Mouse (Mus musculus): ENCODE results near the gene Lrrc56. TPM values are rescaled to one million over a fixed set of nuclear protein-coding genes. Genes with fewer than 3 reads are reported as not detected.
"Not testable (repeated sequence)": the region's sequence is repeated elsewhere in the genome, so short reads cannot be mapped to it uniquely, and the experiment has no call there.

Lrrc56 gene
- polyA plus RNA-seq, 1 experiment from 2014 or later, result 12.6 TPM

DNA sequence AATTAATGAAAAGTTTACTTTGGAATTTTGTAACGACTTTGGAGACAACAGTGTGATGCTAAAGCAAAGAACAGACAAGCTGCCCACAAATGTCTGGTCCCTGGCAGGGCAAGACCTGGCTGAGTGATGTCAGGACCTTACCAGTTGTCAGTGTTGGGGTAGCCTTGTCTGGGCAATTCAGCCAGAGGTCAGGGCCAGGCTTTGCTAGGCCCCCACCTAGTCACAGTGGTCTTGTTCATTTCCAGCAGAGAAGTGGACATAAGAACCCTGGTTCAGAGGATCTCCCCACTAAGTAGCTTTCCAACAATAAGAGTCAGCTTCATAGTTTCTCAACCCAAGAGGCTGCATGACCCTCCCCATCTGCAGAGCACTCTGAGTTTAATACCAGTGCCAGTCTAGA lies 26.4 kb downstream of the Lrrc56 start:
- H3K9ac ChIP-seq, result no peak overlapping the region
- ATAC-seq, result no peak
- H3K9me3 ChIP-seq (replicated peaks), result no peaks in the 10 kb centered on the region
- peaks cover 12% of the 10 kb centered on the region for H3K36me3 ChIP-seq (ENCODE audit: poor library complexity, severe bottlenecking)
- H3K4me1 ChIP-seq, result peaks cover 35% of the 10 kb centered on the region
- no peaks in the 10 kb centered on the region for H3K27me3 ChIP-seq
- H3K27ac ChIP-seq, result no peak overlapping the region
- H3K4me2 ChIP-seq, result peak overlapping the region; percentile 79
- WGBS, result 85% methylated on average over 1 of the region's 1 CpGs
- no peak overlapping the region for H3K4me3 ChIP-seq

DNA sequence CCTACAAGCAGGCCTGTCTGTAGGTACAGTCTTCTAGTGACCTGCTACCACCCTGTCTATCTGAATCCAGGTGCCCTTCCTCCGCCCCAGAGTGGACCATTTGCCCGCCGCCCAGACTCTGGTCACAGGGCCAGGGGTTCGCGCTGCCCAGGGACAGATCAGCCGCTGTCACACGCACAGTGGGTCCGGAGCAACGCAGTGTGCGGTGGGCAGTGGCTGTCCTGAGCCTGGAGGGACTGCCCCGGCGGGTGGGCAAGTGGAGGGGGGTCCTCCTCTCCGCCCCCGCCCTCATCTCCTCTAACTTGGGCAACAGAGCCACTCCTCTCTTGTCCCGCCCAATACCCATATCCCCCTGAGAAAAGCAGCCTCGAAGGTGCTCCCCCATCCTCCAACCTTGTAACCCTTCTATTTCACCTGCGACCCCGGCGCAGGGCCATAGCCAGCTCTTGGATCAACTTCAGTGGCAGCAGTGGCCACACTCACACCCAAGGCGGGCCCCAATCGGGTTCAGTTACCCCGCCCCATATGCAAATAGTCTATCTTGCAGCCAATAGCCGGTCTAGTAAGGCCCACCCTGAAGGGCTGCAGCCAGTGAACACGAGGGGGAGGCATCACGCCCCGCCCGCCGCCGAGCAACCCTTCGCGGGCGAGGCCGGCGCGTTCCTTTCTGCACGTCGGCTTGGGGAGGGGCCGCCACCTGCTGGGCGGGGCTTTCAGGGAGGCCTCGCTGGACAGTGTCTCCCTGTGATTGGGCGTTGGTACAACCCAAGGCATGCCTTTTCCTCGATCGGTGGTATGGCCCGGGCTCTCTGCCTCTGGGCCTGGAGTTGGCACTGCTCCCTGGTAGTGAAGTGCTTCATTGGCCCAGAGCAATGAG lies 27.5 kb downstream of the Lrrc56 start:
- peak overlapping the region; percentile 79 for H3K4me2 ChIP-seq
- H3K27ac ChIP-seq, result peak overlapping the region; percentile 74
- peak overlapping the region; percentile 68 for H3K9ac ChIP-seq
- no peaks in the 10 kb centered on the region for H3K27me3 ChIP-seq
- 1% methylated on average over 43 of the region's 44 CpGs for WGBS
- no peaks in the 10 kb centered on the region for H3K9me3 ChIP-seq (replicated peaks)
- H3K4me1 ChIP-seq, result peaks cover 29% of the 10 kb centered on the region
- peaks cover 12% of the 10 kb centered on the region for H3K36me3 ChIP-seq (ENCODE audit: poor library complexity, severe bottlenecking)
- ATAC-seq, result peak; percentile 97
- H3K4me3 ChIP-seq, result peak overlapping the region; percentile 43

DNA sequence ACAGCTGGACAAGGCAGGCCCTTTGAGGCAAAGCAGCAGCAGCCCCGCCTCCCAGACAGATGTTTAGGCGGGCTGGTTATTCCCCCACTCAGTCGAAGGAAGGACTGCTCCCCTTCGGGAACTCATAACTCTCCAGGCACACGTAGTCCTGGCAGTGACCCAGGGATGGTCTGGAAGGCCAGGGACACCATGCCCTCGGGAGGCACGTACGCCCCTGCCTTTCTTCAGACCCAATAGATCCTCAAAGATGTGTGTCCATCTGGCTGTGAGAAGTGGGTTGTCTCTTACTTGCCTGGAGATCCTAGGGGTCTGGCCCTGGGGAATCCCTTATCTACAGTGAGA lies 28.1 kb downstream of the Lrrc56 start:
- Histone ChIP-seq H3K4me2 (peak overlapping the region; percentile 79), H3K27me3 (no peaks in the 10 kb centered on the region), H3K9me3 (replicated peaks) (no peaks in the 10 kb centered on the region), H3K4me3 (peak overlapping the region; percentile 43), H3K27ac (peak overlapping the region; percentile 74), H3K9ac (peak overlapping the region; percentile 51), H3K36me3 (ENCODE audit: poor library complexity, severe bottlenecking) (peaks cover 12% of the 10 kb centered on the region), H3K4me1 (peaks cover 25% of the 10 kb centered on the region)
- WGBS, result 11% methylated on average over 8 of the region's 8 CpGs
- ATAC-seq, result no peak

DNA sequence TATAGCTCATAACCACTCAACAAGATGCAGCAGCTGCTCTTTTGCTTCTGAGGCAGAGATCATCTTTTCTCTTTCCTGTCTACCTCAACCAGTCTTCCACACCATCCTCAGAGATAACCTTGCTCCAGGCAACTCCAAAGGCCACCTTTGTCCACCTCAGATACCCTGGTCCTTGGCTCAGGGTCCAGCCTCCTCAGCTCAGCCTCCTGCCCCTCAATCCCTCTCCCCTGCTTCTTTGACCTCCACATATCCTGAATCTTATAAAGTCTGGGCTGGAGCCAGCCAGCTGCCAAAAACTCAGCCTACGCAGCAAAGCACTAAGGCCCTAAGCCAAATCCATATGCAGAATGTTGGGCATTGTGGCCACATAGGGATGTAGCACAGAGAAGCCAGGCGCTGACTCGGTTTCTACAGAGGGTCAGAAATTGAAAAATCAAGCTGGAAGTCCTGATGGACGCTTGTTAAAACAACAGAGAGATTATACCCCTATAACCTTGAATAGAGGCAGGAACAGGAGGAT lies 28.8 kb downstream of the Lrrc56 start:
- ATAC-seq, result no peak
- H3K4me3 ChIP-seq, result no peak overlapping the region
- no peaks in the 10 kb centered on the region for H3K27me3 ChIP-seq
- peaks cover 7% of the 10 kb centered on the region for H3K36me3 ChIP-seq (ENCODE audit: poor library complexity, severe bottlenecking)
- 92% methylated on average over 4 of the region's 4 CpGs for WGBS
- no peaks in the 10 kb centered on the region for H3K9me3 ChIP-seq (replicated peaks)
- peaks cover 25% of the 10 kb centered on the region for H3K4me1 ChIP-seq
- 0 out of 2 replicates have a peak overlapping the region, but pooled peaks have one; percentile 51 for H3K9ac ChIP-seq
- H3K4me2 ChIP-seq, result peak overlapping the region; percentile 79; the same call in 1 of the 2 replicates
- H3K27ac ChIP-seq, result peak overlapping the region; percentile 74

DNA sequence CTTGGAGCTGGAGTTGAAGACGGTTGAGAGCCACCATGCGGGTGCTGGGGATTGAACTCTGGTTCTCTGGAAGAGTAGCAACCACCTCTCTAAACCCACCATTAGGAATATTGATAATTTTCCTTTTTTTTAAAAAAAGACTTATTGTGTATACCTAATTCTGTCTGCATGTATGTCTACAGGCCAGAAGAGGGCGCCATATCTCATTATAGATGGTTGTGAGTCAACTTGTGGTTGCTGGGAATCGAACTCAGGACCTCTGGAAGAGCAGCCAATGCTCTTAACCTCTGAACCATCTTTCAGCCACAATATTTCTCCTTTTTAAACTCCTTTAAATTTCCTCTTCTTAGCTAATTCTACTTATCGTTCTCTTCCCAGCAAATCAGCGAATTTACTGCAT lies 32.6 kb downstream of the Lrrc56 start:
- H3K9ac ChIP-seq, result no peak overlapping the region
- no peaks in the 10 kb centered on the region for H3K27me3 ChIP-seq
- no peaks in the 10 kb centered on the region for H3K9me3 ChIP-seq (replicated peaks)
- H3K4me3 ChIP-seq, result no peak overlapping the region
- 84% methylated on average over 6 of the region's 6 CpGs for WGBS
- no peak overlapping the region for H3K27ac ChIP-seq
- H3K36me3 ChIP-seq (ENCODE audit: poor library complexity, severe bottlenecking), result peaks cover 12% of the 10 kb centered on the region
- H3K4me2 ChIP-seq, result no peak overlapping the region
- no peak for ATAC-seq
- H3K4me1 ChIP-seq, result peaks cover 32% of the 10 kb centered on the region

DNA sequence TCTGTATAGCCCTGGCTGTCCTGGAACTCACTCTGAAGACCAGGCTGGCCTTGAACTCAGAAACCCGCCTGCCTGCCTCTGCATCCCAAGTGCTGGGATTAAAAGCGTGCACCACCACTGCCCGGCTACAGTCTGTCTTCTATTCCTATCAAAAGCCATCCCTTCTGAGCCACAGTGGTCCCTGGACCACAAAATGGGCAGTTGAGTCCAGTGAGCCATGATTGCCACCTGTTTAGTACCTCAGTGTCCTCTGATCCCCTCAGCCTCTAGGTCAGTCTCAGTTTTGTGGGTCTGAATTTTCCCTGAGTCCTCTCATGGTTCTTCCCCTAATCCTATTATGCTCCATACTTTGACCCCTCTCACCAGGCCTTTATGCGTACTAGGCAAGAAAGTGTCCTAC lies 33.8 kb downstream of the Lrrc56 start:
- ATAC-seq, result no peak
- no peak overlapping the region; the same call in 1 of the 2 replicates for H3K9ac ChIP-seq
- peaks cover 23% of the 10 kb centered on the region for H3K4me1 ChIP-seq
- H3K4me3 ChIP-seq, result peak overlapping the region; percentile 100
- H3K27ac ChIP-seq, result peak overlapping the region; percentile 93; the same call in 1 of the 2 replicates
- 77% methylated on average over 4 of the region's 4 CpGs for WGBS
- peak overlapping the region; percentile 99; the same call in 1 of the 2 replicates for H3K4me2 ChIP-seq
- H3K9me3 ChIP-seq (replicated peaks), result no peaks in the 10 kb centered on the region
- H3K27me3 ChIP-seq, result no peaks in the 10 kb centered on the region
- peaks cover 24% of the 10 kb centered on the region for H3K36me3 ChIP-seq (ENCODE audit: poor library complexity, severe bottlenecking)

DNA sequence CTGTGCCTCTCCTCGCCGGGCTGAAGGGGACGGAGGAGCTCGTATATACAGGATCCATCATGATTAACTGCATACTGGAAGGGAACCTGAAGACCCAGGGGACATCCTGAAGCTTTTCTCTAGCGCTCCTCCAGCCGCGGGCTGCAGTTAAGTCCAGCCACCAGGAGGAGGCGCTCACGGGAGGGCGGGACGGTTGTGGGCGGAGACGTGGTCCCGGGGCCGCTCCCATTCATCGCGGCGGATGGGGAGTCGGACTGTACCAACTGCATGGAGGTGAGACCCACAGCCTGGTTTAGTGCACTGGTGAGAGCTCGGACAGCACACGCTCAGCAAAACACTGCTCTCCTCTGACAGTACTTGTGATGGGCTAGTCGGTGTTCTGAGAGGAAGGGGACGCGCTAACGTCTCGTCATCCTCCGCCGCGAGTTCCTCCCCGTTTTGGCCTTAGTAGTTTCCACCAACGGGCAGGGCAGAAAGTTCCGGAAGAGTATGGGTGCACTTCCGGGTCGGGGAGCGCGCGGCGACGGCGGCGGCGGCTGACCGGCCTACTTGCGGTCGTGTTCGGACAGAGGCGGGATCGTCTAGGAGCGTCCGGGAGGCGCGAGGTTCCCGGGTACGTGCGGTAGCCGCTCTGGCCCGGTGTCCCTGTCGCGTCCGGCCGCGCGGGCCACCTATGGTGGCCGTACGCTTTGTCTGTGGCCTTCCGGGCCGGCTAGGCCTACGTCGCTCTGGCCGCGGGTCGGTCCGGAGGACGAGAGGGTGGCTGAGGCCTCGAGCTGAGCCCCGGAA lies 34.5 kb downstream of the Lrrc56 start, which contains the start of gene Phrf1:
Gene Phrf1, plus strand, starts transcription at position 506 of the 789 bp plus-strand sequence.
- Histone ChIP-seq H3K9me3 (replicated peaks) (no peaks in the 10 kb centered on the region), H3K27ac (peak within 1 kb of the TSS; percentile 93), H3K4me2 (peak within 1 kb of the TSS; percentile 99), H3K9ac (peak within 1 kb of the TSS; percentile 98), H3K27me3 (no peaks in the 10 kb centered on the region), H3K4me3 (peak within 1 kb of the TSS; percentile 100), H3K4me1 (peaks cover 23% of the 10 kb centered on the region), H3K36me3 (ENCODE audit: poor library complexity, severe bottlenecking) (peaks cover 31% of the 10 kb centered on the region)
- ATAC-seq, result peak; percentile 94
- WGBS, result under 1% methylated on average over 76 of the region's 76 CpGs

DNA sequence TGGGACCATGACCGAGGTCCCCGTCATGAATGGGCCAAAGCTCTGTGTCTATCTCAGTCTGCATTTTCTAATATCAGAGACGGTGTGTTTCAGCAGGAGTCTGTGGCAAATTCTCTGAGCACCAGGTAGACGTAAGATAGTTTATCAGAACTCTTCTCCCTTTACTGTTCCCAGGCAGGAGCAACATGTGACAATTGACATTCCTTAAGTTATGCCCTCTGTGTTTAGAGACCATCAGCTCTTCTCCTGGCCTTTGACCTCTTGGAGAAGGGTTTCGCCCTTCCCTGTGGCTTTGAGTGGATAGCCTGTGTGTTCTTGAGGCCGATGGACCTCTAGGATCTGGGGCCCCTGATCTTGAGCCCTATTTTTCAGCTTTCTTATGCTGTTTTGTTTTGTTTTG lies 35.7 kb downstream of the Lrrc56 start:
- Histone ChIP-seq H3K27ac (no peak overlapping the region), H3K4me2 (peak overlapping the region; percentile 99), H3K9ac (peak overlapping the region; percentile 98), H3K27me3 (no peaks in the 10 kb centered on the region), H3K4me3 (peak overlapping the region; percentile 100), H3K4me1 (peaks cover 23% of the 10 kb centered on the region), H3K9me3 (replicated peaks) (no peaks in the 10 kb centered on the region), H3K36me3 (ENCODE audit: poor library complexity, severe bottlenecking) (peaks cover 44% of the 10 kb centered on the region)
- ATAC-seq, result no peak
- WGBS, result 65% methylated on average over 6 of the region's 6 CpGs

DNA sequence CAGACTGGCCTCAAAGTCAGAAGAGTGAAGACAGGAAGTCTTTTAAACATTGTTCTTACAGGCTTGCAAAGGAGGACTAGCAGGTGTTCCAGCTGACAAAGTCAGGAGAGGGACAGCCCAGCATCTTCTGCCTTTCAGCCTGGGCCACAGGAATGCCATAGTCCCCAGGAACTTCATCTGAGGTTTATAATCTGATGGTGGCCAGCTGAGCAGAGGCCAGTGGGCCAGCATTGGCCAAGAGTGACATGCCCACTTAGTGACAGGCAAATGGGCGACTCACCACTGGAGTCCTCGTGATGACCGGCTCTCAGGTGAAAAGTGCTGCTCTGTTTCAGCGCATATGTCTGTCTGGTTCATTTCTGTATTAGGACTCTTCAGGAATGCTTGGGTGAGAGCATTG lies 36.6 kb downstream of the Lrrc56 start:
- Histone ChIP-seq H3K9ac (no peak overlapping the region), H3K4me2 (peak overlapping the region; percentile 99), H3K9me3 (replicated peaks) (no peaks in the 10 kb centered on the region), H3K27ac (no peak overlapping the region), H3K4me1 (peaks cover 23% of the 10 kb centered on the region), H3K4me3 (peak overlapping the region; percentile 100; the same call in 1 of the 2 replicates), H3K27me3 (no peaks in the 10 kb centered on the region), H3K36me3 (ENCODE audit: poor library complexity, severe bottlenecking) (peaks cover 52% of the 10 kb centered on the region)
- no peak for ATAC-seq
- WGBS, result 92% methylated on average over 4 of the region's 4 CpGs

DNA sequence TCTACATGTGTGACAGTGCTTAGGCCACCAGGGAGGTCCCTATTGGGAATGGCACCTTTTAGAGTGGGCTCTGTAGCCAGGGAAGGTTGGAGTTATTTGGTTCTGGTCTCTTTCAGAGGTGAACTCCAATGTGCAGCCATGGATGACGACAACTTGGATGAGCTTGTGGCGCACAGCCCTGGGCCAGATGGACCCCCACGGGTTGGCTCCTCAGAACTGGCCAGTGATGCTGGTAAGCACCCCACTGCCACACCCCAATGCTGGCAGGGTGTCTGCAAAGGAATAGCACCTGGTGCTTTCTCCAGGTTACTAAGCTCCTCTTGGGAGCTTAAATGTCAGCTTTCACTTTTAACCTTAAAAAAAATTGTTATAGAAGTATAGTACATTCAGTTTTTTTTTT lies 37.2 kb downstream of the Lrrc56 start:
- Histone ChIP-seq H3K9me3 (replicated peaks) (no peaks in the 10 kb centered on the region), H3K36me3 (ENCODE audit: poor library complexity, severe bottlenecking) (peaks cover 58% of the 10 kb centered on the region), H3K27ac (no peak overlapping the region), H3K4me2 (no peak overlapping the region), H3K27me3 (no peaks in the 10 kb centered on the region), H3K4me1 (peaks cover 23% of the 10 kb centered on the region), H3K4me3 (no peak overlapping the region), H3K9ac (no peak overlapping the region)
- no peak for ATAC-seq
- WGBS, result 88% methylated on average over 3 of the region's 3 CpGs

DNA sequence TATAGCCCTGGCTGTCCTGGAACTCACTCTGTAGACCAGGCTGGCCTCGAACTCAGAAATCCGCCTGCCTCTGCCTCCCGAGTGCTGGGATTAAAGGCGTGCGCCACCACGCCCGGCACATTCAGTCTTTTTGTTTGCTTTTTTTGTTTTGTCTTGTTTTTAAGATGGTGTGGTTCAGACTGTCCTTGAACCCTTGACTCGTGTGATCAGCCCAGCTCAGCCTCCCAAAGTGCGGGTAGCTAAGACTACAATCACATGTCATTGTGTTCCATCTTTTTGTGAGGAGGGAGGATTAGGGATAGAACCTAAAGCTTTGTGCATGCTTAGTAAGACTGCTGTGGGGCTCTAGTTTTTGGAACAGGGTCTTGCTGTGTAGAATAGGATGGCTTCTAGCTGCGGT lies 37.6 kb downstream of the Lrrc56 start:
- Histone ChIP-seq H3K9ac (no peak overlapping the region), H3K27me3 (no peaks in the 10 kb centered on the region), H3K4me1 (peaks cover 23% of the 10 kb centered on the region), H3K9me3 (replicated peaks) (no peaks in the 10 kb centered on the region), H3K36me3 (ENCODE audit: poor library complexity, severe bottlenecking) (peaks cover 61% of the 10 kb centered on the region), H3K4me3 (no peak overlapping the region), H3K27ac (no peak overlapping the region), H3K4me2 (no peak overlapping the region)
- ATAC-seq, result no peak
- 92% methylated on average over 10 of the region's 10 CpGs for WGBS

DNA sequence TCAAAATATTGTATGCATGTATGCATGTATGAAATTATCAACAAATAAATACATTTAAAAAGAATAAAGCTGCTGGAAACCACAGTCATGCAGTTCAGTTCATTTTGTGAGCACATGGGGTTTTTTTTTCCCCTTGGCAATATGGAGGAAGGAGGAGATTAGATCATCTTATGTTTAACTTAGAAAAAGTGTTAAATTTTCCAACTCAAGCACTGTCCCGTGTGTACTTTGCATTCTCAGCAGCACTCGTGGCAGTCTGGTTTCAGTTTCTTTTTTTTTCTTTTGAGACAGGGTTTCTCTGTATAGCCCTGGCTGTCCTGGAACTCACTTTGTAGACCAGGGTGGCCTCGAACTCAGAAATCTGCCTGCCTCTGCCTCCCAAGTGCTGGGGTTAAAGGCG lies 56.5 kb downstream of the Lrrc56 start:
- H3K27ac ChIP-seq; H3K4me2 ChIP-seq; H3K9ac ChIP-seq; ATAC-seq; H3K9me3 ChIP-seq (replicated peaks); H3K27me3 ChIP-seq; H3K4me1 ChIP-seq; H3K4me3 ChIP-seq: not testable (repeated sequence)
- WGBS, result 92% methylated on average over 4 of the region's 4 CpGs
- peaks cover 95% of the 10 kb centered on the region for H3K36me3 ChIP-seq (ENCODE audit: poor library complexity, severe bottlenecking)
